Mouse (Mus musculus): Measurements from ENCODE around the gene Slc7a3. TPM values are rescaled to one million over a fixed set of nuclear protein-coding genes. Genes with fewer than 3 reads are reported as not detected.
"Not testable (repeated sequence)": the region's sequence is repeated elsewhere in the genome, so short reads cannot be mapped to it uniquely, and the experiment has no call there.

Slc7a3 gene
- 6.4 and 8.1 TPM in 2 replicates for polyA plus RNA-seq (2012; rRNA removed)

DNA sequence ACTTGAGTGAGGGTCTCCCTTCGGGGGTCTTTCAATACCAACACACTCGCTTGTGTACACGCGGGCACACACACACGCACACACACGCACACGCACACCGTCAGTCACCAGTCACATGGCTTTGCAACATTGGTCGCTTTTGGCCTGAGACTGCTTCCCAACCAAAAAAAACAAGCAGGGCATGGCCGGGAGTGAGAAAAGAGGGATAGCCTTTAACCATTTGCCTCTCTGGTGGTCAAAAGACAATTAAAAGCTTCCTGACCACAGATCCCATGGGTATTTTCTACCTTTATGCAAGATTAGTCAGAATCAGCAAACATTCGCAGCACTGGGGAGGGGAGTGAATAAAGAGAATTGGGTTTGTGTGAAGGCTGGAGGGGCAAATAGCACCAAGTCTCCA, at the start of gene Slc7a3:
TSS of gene Slc7a3 (minus strand) at position 101 of the 400 bp plus-strand sequence.
- no peak for DNase-seq (ENCODE audit: extremely low spot score in 1 of 2, low spot score in 1 of 2)

GRCm38 (mm10) chrX:101131992-101132791, 46.4 kb upstream of the Slc7a3 start:
- peak in 1 of 2 experiments; percentile 56 for DNase-seq (ENCODE audit: extremely low spot score in 1 of 2, low spot score in 1 of 2)

- DNase-seq (ENCODE audit: extremely low spot score in 1 of 2, low spot score in 1 of 2): peak; percentile 44 to 85
Observed at GRCm38 (mm10) chrX:101131001-101131400, 45.2 kb upstream of the Slc7a3 start.

- DNase-seq (ENCODE audit: extremely low spot score in 1 of 2, low spot score in 1 of 2): no peak
Observed at GRCm38 (mm10) chrX:101128559-101128958, 42.7 kb upstream of the Slc7a3 start.

GRCm38 (mm10) chrX:101126977-101127376, 41.2 kb upstream of the Slc7a3 start:
- DNase-seq (ENCODE audit: extremely low spot score in 1 of 2, low spot score in 1 of 2): no peak

DNA sequence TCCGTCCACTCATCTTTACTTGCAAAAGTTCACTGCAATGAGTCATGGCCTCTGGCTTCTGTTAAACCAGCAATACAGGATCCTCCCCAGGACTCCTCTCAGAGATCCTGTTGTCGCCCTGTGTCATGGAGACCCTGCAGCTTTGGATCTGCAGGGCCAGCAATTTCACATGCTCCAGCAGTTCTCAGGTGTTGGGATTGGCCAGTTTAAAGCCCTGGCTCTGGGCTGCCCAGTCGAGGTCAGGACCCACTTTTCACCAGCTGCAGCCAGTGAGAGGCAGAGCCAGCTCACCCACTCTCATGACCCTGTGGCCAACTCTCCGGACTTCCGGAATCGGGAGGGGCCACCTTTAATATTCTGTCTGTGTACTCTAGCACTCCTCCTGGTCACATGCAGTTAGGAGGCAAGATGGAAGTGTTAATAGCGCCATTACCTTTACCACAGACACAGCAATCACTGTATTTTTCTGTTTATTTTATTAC, 40.7 kb upstream of the Slc7a3 start:
- no peak for DNase-seq (ENCODE audit: extremely low spot score in 1 of 2, low spot score in 1 of 2)

GRCm38 (mm10) chrX:101120546-101120945, 34.7 kb upstream of the Slc7a3 start:
- DNase-seq (ENCODE audit: extremely low spot score in 1 of 2, low spot score in 1 of 2): no peak

DNA sequence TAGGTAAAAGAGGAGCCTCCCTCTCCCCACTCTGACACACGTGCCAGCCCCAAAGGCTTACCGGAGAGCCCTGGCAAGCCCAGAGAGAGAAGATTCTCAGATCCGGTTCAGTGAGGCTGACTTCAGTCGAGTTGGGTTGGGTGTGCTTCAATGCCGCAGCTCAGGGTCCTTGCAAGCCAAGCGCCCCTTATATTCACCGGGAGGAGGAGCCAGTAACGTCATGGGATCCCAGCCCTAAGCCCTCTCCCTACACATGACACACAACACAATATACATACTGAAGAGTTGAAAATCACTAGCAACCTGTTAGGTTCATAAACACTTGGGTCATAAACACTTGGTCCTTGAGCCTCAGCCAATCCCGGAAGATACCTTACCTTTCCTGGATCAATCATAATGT, 609 bp downstream of the Slc7a3 start:
- DNase-seq (ENCODE audit: extremely low spot score in 1 of 2, low spot score in 1 of 2): not testable (repeated sequence)

- no peak for DNase-seq (ENCODE audit: extremely low spot score in 1 of 2, low spot score in 1 of 2)
Observed at GRCm38 (mm10) chrX:101084192-101084591, 1.6 kb downstream of the Slc7a3 start.

GRCm38 (mm10) chrX:101065245-101065644, 20.6 kb downstream of the Slc7a3 start:
- DNase-seq (ENCODE audit: extremely low spot score in 1 of 2, low spot score in 1 of 2): no peak

DNA sequence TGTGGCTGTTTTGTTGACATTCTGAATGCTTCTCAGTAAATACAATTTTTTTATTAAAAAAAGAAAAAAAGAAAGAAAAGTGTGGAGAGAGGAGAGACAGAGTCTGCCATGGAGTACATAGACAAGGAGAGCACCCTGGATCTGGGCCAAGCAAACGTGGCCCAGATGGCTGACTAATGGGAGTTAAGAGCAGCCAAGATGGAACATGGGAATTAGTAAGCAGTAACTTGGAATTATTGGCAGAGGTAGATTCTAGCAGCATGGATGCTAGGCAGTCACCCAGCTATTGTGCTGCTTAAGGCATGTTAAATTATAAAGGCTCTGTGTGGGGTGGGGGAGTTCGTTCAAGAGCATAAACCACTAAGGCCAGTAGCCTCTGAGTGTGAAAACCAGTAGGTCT, 22.3 kb downstream of the Slc7a3 start:
- no peak for DNase-seq (ENCODE audit: extremely low spot score in 1 of 2, low spot score in 1 of 2)

- DNase-seq (ENCODE audit: extremely low spot score in 1 of 2, low spot score in 1 of 2): no peak
Observed at GRCm38 (mm10) chrX:101059541-101059940, 26.3 kb downstream of the Slc7a3 start, which contains the start of gene Tex11. Gene Tex11, minus strand, starts transcription at chrX:101059667.

Other genes with a start within 250 kb of the Slc7a3 start
- 0.06 and 0.10 TPM in 2 replicates for gene Tex11, start 26.4 kb downstream of the Slc7a3 start, polyA plus RNA-seq (2012; rRNA removed)
- 33.4 and 33.6 TPM in 2 replicates for gene Snx12, start 136.5 kb upstream of the Slc7a3 start, polyA plus RNA-seq (2012; rRNA removed)
- gene Foxo4, start 168.5 kb upstream of the Slc7a3 start, polyA plus RNA-seq (2012; rRNA removed): 11.5 and 12.2 TPM in 2 replicates
- not detected in 2 replicates for gene Gm614, start 178.0 kb upstream of the Slc7a3 start, polyA plus RNA-seq (2012; rRNA removed)
- gene Il2rg, start 182.2 kb upstream of the Slc7a3 start, polyA plus RNA-seq (2012; rRNA removed): 3.8 and 4.3 TPM in 2 replicates
- not detected in 2 replicates for gene Gm20489, start 183.0 kb upstream of the Slc7a3 start, polyA plus RNA-seq (2012; rRNA removed)
- 38.8 and 48.1 TPM in 2 replicates for gene Med12, start 188.0 kb upstream of the Slc7a3 start, polyA plus RNA-seq (2012; rRNA removed)
- gene Nlgn3, start 213.1 kb upstream of the Slc7a3 start, polyA plus RNA-seq (2012; rRNA removed): 51.7 and 58.2 TPM in 2 replicates

Measured in frontal cortex, adult 2 months (tissue).